Mouse (Mus musculus): Measurements from ENCODE around the gene Nfkb1. TPM values are rescaled to one million over a fixed set of nuclear protein-coding genes. Genes with fewer than 3 reads are reported as not detected.

The Nfkb1 gene
- total and polyA plus RNA-seq, 2 experiments from 2014 or later = 4.2 to 26.2 TPM

- DNase-seq (ENCODE audit: low spot score) (no peak), ATAC-seq (ENCODE audit: low FRiP score) (no peak)
- Histone ChIP-seq H3K4me2 (ENCODE audit: low read depth, low read length, poor library complexity, severe bottlenecking) (no peak overlapping the region), H3K4me1 (ENCODE audit: insufficient read depth, low read length) (no peaks in the 10 kb centered on the region), H3K9ac (replicated peaks; ENCODE audit: low read length, poor library complexity, severe bottlenecking) (no peak overlapping the region), H3K27me3 (ENCODE audit: insufficient read depth, low read length) (no peaks in the 10 kb centered on the region), H3K4me3 (ENCODE audit: low read depth, low read length) (no peak overlapping the region), H3K9me3 (ENCODE audit: low read length) (no peaks in the 10 kb centered on the region), H3K36me3 (ENCODE audit: insufficient read depth, low read length) (no peaks in the 10 kb centered on the region), H3K27ac (ENCODE audit: low read depth, low read length) (no peak overlapping the region)
- WGBS = 85% methylated on average over 6 of the region's 6 CpGs
- TF ChIP-seq CTCF (IDR thresholded peaks at IDR 0.05) = no peak
These were observed 123.5 kb downstream of the Nfkb1 start for GRCm38 (mm10) chr3:135567888-135568287.

GRCm38 (mm10) chr3:135565306-135565705 is 126.0 kb downstream of the Nfkb1 start:
- Histone ChIP-seq H3K36me3 (ENCODE audit: insufficient read depth, low read length) (0 out of 2 replicates have a peak, but pooled peaks cover 3% of the 10 kb centered on the region), H3K9ac (replicated peaks; ENCODE audit: low read length, poor library complexity, severe bottlenecking) (no peak overlapping the region), H3K27ac (ENCODE audit: low read depth, low read length) (no peak overlapping the region), H3K9me3 (ENCODE audit: low read length) (no peaks in the 10 kb centered on the region), H3K4me2 (ENCODE audit: low read depth, low read length, poor library complexity, severe bottlenecking) (no peak overlapping the region), H3K4me1 (ENCODE audit: insufficient read depth, low read length) (no peaks in the 10 kb centered on the region), H3K27me3 (ENCODE audit: insufficient read depth, low read length) (no peaks in the 10 kb centered on the region), H3K4me3 (ENCODE audit: low read depth, low read length) (no peak overlapping the region)
- TF ChIP-seq CTCF (IDR thresholded peaks at IDR 0.05) = no peak
- DNase-seq (ENCODE audit: low spot score) = no peak
- no peak for ATAC-seq (ENCODE audit: low FRiP score)
- 92% methylated on average over 4 of the region's 4 CpGs for WGBS

- DNase-seq (ENCODE audit: low spot score) (no peak), ATAC-seq (ENCODE audit: low FRiP score) (no peak)
- Histone ChIP-seq H3K4me2 (ENCODE audit: low read depth, low read length, poor library complexity, severe bottlenecking) (no peak overlapping the region), H3K9ac (replicated peaks; ENCODE audit: low read length, poor library complexity, severe bottlenecking) (no peak overlapping the region), H3K4me1 (ENCODE audit: insufficient read depth, low read length) (no peaks in the 10 kb centered on the region), H3K27me3 (ENCODE audit: insufficient read depth, low read length) (no peaks in the 10 kb centered on the region), H3K9me3 (ENCODE audit: low read length) (no peaks in the 10 kb centered on the region), H3K36me3 (ENCODE audit: insufficient read depth, low read length) (0 out of 2 replicates have a peak, but pooled peaks cover 3% of the 10 kb centered on the region), H3K4me3 (ENCODE audit: low read depth, low read length) (no peak overlapping the region), H3K27ac (ENCODE audit: low read depth, low read length) (no peak overlapping the region)
- 95% methylated on average over 9 of the region's 9 CpGs for WGBS
- no peak for TF ChIP-seq CTCF (IDR thresholded peaks at IDR 0.05)
These were observed 126.6 kb downstream of the Nfkb1 start for GRCm38 (mm10) chr3:135564706-135565105.

- ATAC-seq (ENCODE audit: low FRiP score) (no peak), DNase-seq (ENCODE audit: low spot score) (no peak)
- Histone ChIP-seq H3K9ac (replicated peaks; ENCODE audit: low read length, poor library complexity, severe bottlenecking) (no peak overlapping the region), H3K4me3 (ENCODE audit: low read depth, low read length) (no peak overlapping the region), H3K4me2 (ENCODE audit: low read depth, low read length, poor library complexity, severe bottlenecking) (no peak overlapping the region), H3K27me3 (ENCODE audit: insufficient read depth, low read length) (no peaks in the 10 kb centered on the region), H3K27ac (ENCODE audit: low read depth, low read length) (no peak overlapping the region), H3K4me1 (ENCODE audit: insufficient read depth, low read length) (no peaks in the 10 kb centered on the region), H3K9me3 (ENCODE audit: low read length) (no peaks in the 10 kb centered on the region), H3K36me3 (ENCODE audit: insufficient read depth, low read length) (0 out of 2 replicates have a peak, but pooled peaks cover 3% of the 10 kb centered on the region)
- TF ChIP-seq CTCF (IDR thresholded peaks at IDR 0.05) = no peak
- 91% methylated on average over 17 of the region's 17 CpGs for WGBS
These were observed 128.1 kb downstream of the Nfkb1 start for GRCm38 (mm10) chr3:135563163-135563689.

GRCm38 (mm10) chr3:135562036-135562435 is 129.3 kb downstream of the Nfkb1 start:
- Histone ChIP-seq H3K36me3 (ENCODE audit: insufficient read depth, low read length) (0 out of 2 replicates have a peak, but pooled peaks cover 3% of the 10 kb centered on the region), H3K4me1 (ENCODE audit: insufficient read depth, low read length) (no peaks in the 10 kb centered on the region), H3K9ac (replicated peaks; ENCODE audit: low read length, poor library complexity, severe bottlenecking) (no peak overlapping the region), H3K9me3 (ENCODE audit: low read length) (no peaks in the 10 kb centered on the region), H3K4me3 (ENCODE audit: low read depth, low read length) (no peak overlapping the region), H3K27me3 (ENCODE audit: insufficient read depth, low read length) (no peaks in the 10 kb centered on the region), H3K4me2 (ENCODE audit: low read depth, low read length, poor library complexity, severe bottlenecking) (no peak overlapping the region), H3K27ac (ENCODE audit: low read depth, low read length) (no peak overlapping the region)
- 85% methylated on average over 7 of the region's 7 CpGs for WGBS
- TF ChIP-seq CTCF (IDR thresholded peaks at IDR 0.05) = no peak
- no peak for ATAC-seq (ENCODE audit: low FRiP score)
- no peak for DNase-seq (ENCODE audit: low spot score)

- ATAC-seq (ENCODE audit: low FRiP score) = no peak
- TF ChIP-seq CTCF (IDR thresholded peaks at IDR 0.05) = no peak
- no peak for DNase-seq (ENCODE audit: low spot score)
- Histone ChIP-seq H3K27ac (ENCODE audit: low read depth, low read length) (no peak overlapping the region), H3K4me2 (ENCODE audit: low read depth, low read length, poor library complexity, severe bottlenecking) (no peak overlapping the region), H3K4me1 (ENCODE audit: insufficient read depth, low read length) (no peaks in the 10 kb centered on the region), H3K27me3 (ENCODE audit: insufficient read depth, low read length) (no peaks in the 10 kb centered on the region), H3K36me3 (ENCODE audit: insufficient read depth, low read length) (0 out of 2 replicates have a peak, but pooled peaks cover 3% of the 10 kb centered on the region), H3K9me3 (ENCODE audit: low read length) (no peaks in the 10 kb centered on the region), H3K9ac (replicated peaks; ENCODE audit: low read length, poor library complexity, severe bottlenecking) (no peak overlapping the region), H3K4me3 (ENCODE audit: low read depth, low read length) (no peak overlapping the region)
- 76% methylated on average over 12 of the region's 12 CpGs for WGBS
These were observed 134.3 kb downstream of the Nfkb1 start for GRCm38 (mm10) chr3:135556851-135557662.
